Mouse (Mus musculus) G1E (cell line): ENCODE data around the gene Wbp11. TPM values are rescaled to one million over a fixed set of nuclear protein-coding genes. Genes with fewer than 3 reads are reported as not detected.

Experiments
- ATAC-seq: 2 replicates; pipeline ENCODE4 v1.8.0; 2016; ENCODE audit warnings: mild to moderate bottlenecking; ENCODE audit not compliant: insufficient number of reproducible peaks, poor library complexity, low FRiP score, severe bottlenecking; ENCODE audit errors: extremely low read depth
- DNase-seq: peaks from one replicate; pipeline ENCODE4 v3.0.0; 2012; ENCODE audit warnings: low spot score
- H3K27me3 ChIP-seq: 2 replicates; pipeline ENCODE4 v1.6.1; 2012; ENCODE audit warnings: mild to moderate bottlenecking, low read length, inconsistent platforms; ENCODE audit not compliant: insufficient read depth
- H3K36me3 ChIP-seq: replicated peaks from 2 replicates; pipeline ENCODE3; 2012; ENCODE audit warnings: mild to moderate bottlenecking, inconsistent platforms
- H3K4me1 ChIP-seq: 2 replicates; pipeline ENCODE4 v1.6.1; 2012; ENCODE audit warnings: low read depth, low read length, inconsistent platforms, mixed read lengths; ENCODE audit not compliant: insufficient read depth
- H3K4me3 ChIP-seq: 2 replicates; pipeline ENCODE4 v1.5.1; 2012; ENCODE audit warnings: low read depth, mild to moderate bottlenecking, inconsistent platforms, low read length, moderate library complexity, mixed read lengths
- H3K9me3 ChIP-seq: replicated peaks from 2 replicates; pipeline ENCODE4 v1.6.1; 2012; ENCODE audit warnings: inconsistent platforms
- CTCF ChIP-seq: IDR thresholded peaks from 2 replicates; pipeline ENCODE4 v1.5.1; 2012; ENCODE audit warnings: low read depth, low read length, inconsistent platforms, mixed read lengths
- GATA1 ChIP-seq: IDR thresholded peaks from 2 replicates; pipeline ENCODE4 v1.6.1; 2012; ENCODE audit warnings: borderline replicate concordance, low read length, inconsistent platforms, mixed read lengths
- GATA2 ChIP-seq: IDR thresholded peaks from 2 replicates; pipeline ENCODE4 v1.6.1; 2012; ENCODE audit warnings: low read depth, low read length, inconsistent platforms, borderline replicate concordance
- POLR2AphosphoS5 ChIP-seq: IDR thresholded peaks from 2 replicates; pipeline ENCODE4 v1.6.1; 2012; ENCODE audit warnings: low read depth, low read length, inconsistent platforms; ENCODE audit not compliant: insufficient replicate concordance
- TAL1 ChIP-seq: conservative IDR thresholded peaks from 2 replicates; pipeline ENCODE4 v1.6.1; 2012; ENCODE audit warnings: low read depth, low read length, inconsistent platforms, mixed read lengths
- polyA plus RNA-seq: library from polyadenylated mRNA; stranded (reverse); fragments of >175 nt; gene quantifications from 2 replicates; pipeline ENCODE4 v1.2.3, GENCODE M21; 2012
- total RNA-seq, 2 experiments: library from RNA; stranded (forward) in 1 of 2; stranded (reverse) in 1 of 2; fragments of 200-1000 nt in 1 of 2; fragments of >200 nt in 1 of 2; fragmentation: Nextera tagmentation in 1 of 2; gene quantifications; 2 replicates each; pipeline ENCODE4 v1.2.3; 2014 to 2017

Gene Wbp11
- total and polyA plus RNA-seq, 3 experiments = 49.0 to 307 (median 202) TPM

- TF ChIP-seq CTCF (no peak), TAL1 (no peak)
These were observed 46.6 kb downstream of the Wbp11 start, which contains the start of gene Gucy2c for GRCm38 (mm10) chr6:136781377-136781986. Gene Gucy2c (minus strand): TSS chr6:136781765.

GRCm38 (mm10) chr6:136776392-136776791 lies 51.6 kb downstream of the Wbp11 start:
- DNase-seq (no peak), ATAC-seq (no peak)
- no peak for TF ChIP-seq POLR2AphosphoS5
- TF ChIP-seq GATA1 = no peak
- TF ChIP-seq TAL1 = no peak
- no peak for TF ChIP-seq CTCF
- no peak for TF ChIP-seq GATA2
- Histone ChIP-seq H3K9me3 (no peaks in the 10 kb centered on the region), H3K36me3 (no peaks in the 10 kb centered on the region), H3K4me3 (no peak overlapping the region), H3K27me3 (no peaks in the 10 kb centered on the region), H3K4me1 (no peaks in the 10 kb centered on the region)

More at GRCm38 (mm10) chr6:136781377-136781986, 46.6 kb downstream of the Wbp11 start, which contains the start of gene Gucy2c:
- Histone ChIP-seq H3K4me3 (no peak within 1 kb of the TSS), H3K9me3 (no peaks in the 10 kb centered on the region), H3K27me3 (no peaks in the 10 kb centered on the region), H3K36me3 (no peaks in the 10 kb centered on the region), H3K4me1 (no peaks in the 10 kb centered on the region)
- DNase-seq = no peak
- ATAC-seq = no peak

GRCm38 (mm10) chr6:136769859-136770258 lies 58.2 kb downstream of the Wbp11 start:
- DNase-seq (no peak), ATAC-seq (no peak)
- TF ChIP-seq POLR2AphosphoS5 (no peak), TAL1 (no peak), GATA2 (no peak), GATA1 (no peak), CTCF (no peak)
- no peaks in the 10 kb centered on the region for H3K36me3 ChIP-seq
- no peaks in the 10 kb centered on the region for H3K27me3 ChIP-seq
- H3K4me1 ChIP-seq = no peaks in the 10 kb centered on the region
- H3K4me3 ChIP-seq = no peak overlapping the region
- no peaks in the 10 kb centered on the region for H3K9me3 ChIP-seq

- H3K9me3 ChIP-seq = no peaks in the 10 kb centered on the region
- no peak overlapping the region for H3K4me3 ChIP-seq
- H3K27me3 ChIP-seq = no peaks in the 10 kb centered on the region
- no peaks in the 10 kb centered on the region for H3K36me3 ChIP-seq
- no peak for DNase-seq
- ATAC-seq = no peak
- no peaks in the 10 kb centered on the region for H3K4me1 ChIP-seq
- TF ChIP-seq GATA2 = no peak
- TF ChIP-seq CTCF = no peak
- TF ChIP-seq GATA1 = no peak
- no peak for TF ChIP-seq TAL1
- no peak for TF ChIP-seq POLR2AphosphoS5
These were observed 58.9 kb downstream of the Wbp11 start for GRCm38 (mm10) chr6:136769143-136769542.

GRCm38 (mm10) chr6:136763912-136764311 lies 64.1 kb downstream of the Wbp11 start:
- ATAC-seq = no peak
- TF ChIP-seq TAL1 = no peak
- TF ChIP-seq POLR2AphosphoS5 = no peak
- no peak for TF ChIP-seq GATA1
- TF ChIP-seq CTCF = no peak
- TF ChIP-seq GATA2 = no peak
- DNase-seq = no peak

More at GRCm38 (mm10) chr6:136763912-136764311, 64.1 kb downstream of the Wbp11 start:
- Histone ChIP-seq H3K4me1 (no peaks in the 10 kb centered on the region), H3K27me3 (no peaks in the 10 kb centered on the region), H3K36me3 (no peaks in the 10 kb centered on the region), H3K9me3 (no peaks in the 10 kb centered on the region), H3K4me3 (no peak overlapping the region)

Other genes starting within 250 kb of the Wbp11 start
- not detected in 2 replicates for gene Plbd1, start 166.3 kb downstream of the Wbp11 start, total RNA-seq (2014; fragmentation: Nextera tagmentation)
- not detected in 2 replicates for gene Plbd1, start 166.3 kb downstream of the Wbp11 start, total RNA-seq (2017)
- not detected in 2 replicates for gene Plbd1, start 166.3 kb downstream of the Wbp11 start, polyA plus RNA-seq
- not detected in 2 replicates for gene Gucy2c, start 46.5 kb downstream of the Wbp11 start, total RNA-seq (2014; fragmentation: Nextera tagmentation)
- under 0.01 TPM in 1 of 2 replicates, not detected in the other for gene Gucy2c, start 46.5 kb downstream of the Wbp11 start, total RNA-seq (2017)
- gene Gucy2c, start 46.5 kb downstream of the Wbp11 start, polyA plus RNA-seq = not detected in 2 replicates
- gene Hist4h4, start 23.8 kb downstream of the Wbp11 start, total RNA-seq (2014; fragmentation: Nextera tagmentation) = 179 and 196 TPM in 2 replicates
- gene Hist4h4, start 23.8 kb downstream of the Wbp11 start, total RNA-seq (2017) = 60.9 and 79.0 TPM in 2 replicates
- 0.89 and 6.6 TPM in 2 replicates for gene Hist4h4, start 23.8 kb downstream of the Wbp11 start, polyA plus RNA-seq
- 17.4 and 23.6 TPM in 2 replicates for gene H2afj, start 20.0 kb downstream of the Wbp11 start, total RNA-seq (2014; fragmentation: Nextera tagmentation)
- 84.6 and 98.5 TPM in 2 replicates for gene H2afj, start 20.0 kb downstream of the Wbp11 start, total RNA-seq (2017)
- gene H2afj, start 20.0 kb downstream of the Wbp11 start, polyA plus RNA-seq = 479 and 625 TPM in 2 replicates
- 2.0 and 2.6 TPM in 2 replicates for gene BC049715, start 607 bp downstream of the Wbp11 start, total RNA-seq (2014; fragmentation: Nextera tagmentation)
- 1.5 and 1.9 TPM in 2 replicates for gene BC049715, start 607 bp downstream of the Wbp11 start, total RNA-seq (2017)
- 2.6 and 4.2 TPM in 2 replicates for gene BC049715, start 607 bp downstream of the Wbp11 start, polyA plus RNA-seq
- not detected in 2 replicates for gene Smco3, start 7.2 kb upstream of the Wbp11 start, total RNA-seq (2014; fragmentation: Nextera tagmentation)
- gene Smco3, start 7.2 kb upstream of the Wbp11 start, total RNA-seq (2017) = 0.12 and 0.38 TPM in 2 replicates
- not detected in 2 replicates for gene Smco3, start 7.2 kb upstream of the Wbp11 start, polyA plus RNA-seq
- gene Art4, start 29.5 kb upstream of the Wbp11 start, total RNA-seq (2014; fragmentation: Nextera tagmentation) = 14.2 and 27.8 TPM in 2 replicates
- 30.5 and 31.7 TPM in 2 replicates for gene Art4, start 29.5 kb upstream of the Wbp11 start, total RNA-seq (2017)
- 1.7 and 1.8 TPM in 2 replicates for gene Art4, start 29.5 kb upstream of the Wbp11 start, polyA plus RNA-seq
- gene Mgp, start 47.6 kb upstream of the Wbp11 start, total RNA-seq (2014; fragmentation: Nextera tagmentation) = not detected in 2 replicates
- gene Mgp, start 47.6 kb upstream of the Wbp11 start, total RNA-seq (2017) = 0.16 and 0.41 TPM in 2 replicates
- gene Mgp, start 47.6 kb upstream of the Wbp11 start, polyA plus RNA-seq = not detected in 2 replicates
- gene Erp27, start 93.9 kb upstream of the Wbp11 start, total RNA-seq (2014; fragmentation: Nextera tagmentation) = 0.34 TPM in 1 of 2 replicates, not detected in the other
- 0.76 and 0.87 TPM in 2 replicates for gene Erp27, start 93.9 kb upstream of the Wbp11 start, total RNA-seq (2017)
- not detected in 2 replicates for gene Erp27, start 93.9 kb upstream of the Wbp11 start, polyA plus RNA-seq
- gene Pde6h, start 95.6 kb upstream of the Wbp11 start, total RNA-seq (2014; fragmentation: Nextera tagmentation) = not detected in 2 replicates
- gene Pde6h, start 95.6 kb upstream of the Wbp11 start, total RNA-seq (2017) = 0.05 and 0.06 TPM in 2 replicates
- not detected in 2 replicates for gene Pde6h, start 95.6 kb upstream of the Wbp11 start, polyA plus RNA-seq
- 1,122 and 1,191 TPM in 2 replicates for gene Arhgdib, start 113.7 kb upstream of the Wbp11 start, total RNA-seq (2014; fragmentation: Nextera tagmentation)
- 613 and 661 TPM in 2 replicates for gene Arhgdib, start 113.7 kb upstream of the Wbp11 start, total RNA-seq (2017)
- gene Arhgdib, start 113.7 kb upstream of the Wbp11 start, polyA plus RNA-seq = 119 and 124 TPM in 2 replicates